Mouse (Mus musculus): ENCODE results near the gene Hadha. TPM values are rescaled to one million over a fixed set of nuclear protein-coding genes. Genes with fewer than 3 reads are reported as not detected.

The Hadha gene
- polyA plus RNA-seq, 1 experiment from 2014 or later = 122 TPM

DNA sequence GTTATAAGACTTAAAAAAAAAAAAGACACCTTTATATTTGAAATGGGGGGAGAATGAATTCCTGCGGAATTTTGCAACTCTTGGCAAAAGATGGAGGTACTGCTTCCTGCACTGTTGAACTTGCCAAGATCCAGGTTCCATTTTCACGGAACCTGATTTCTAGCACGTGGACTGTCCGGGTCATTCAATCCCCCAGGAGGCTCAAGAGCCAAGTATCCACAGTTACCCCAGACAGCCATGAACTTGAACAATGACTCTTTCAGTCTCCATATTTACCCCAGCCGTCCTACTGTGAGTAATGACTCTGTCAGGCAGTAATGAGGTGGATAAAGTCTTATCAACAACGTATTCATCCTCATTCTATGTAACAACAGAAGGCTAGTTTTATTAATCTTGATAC, 8.4 kb downstream of the Hadha start:
- Histone ChIP-seq H3K36me3 (ENCODE audit: control insufficient read depth, insufficient read depth, low read length) (peaks cover 26% of the 10 kb centered on the region), H3K27ac (ENCODE audit: low read depth, low read length) (no peak overlapping the region), H3K9ac (ENCODE audit: low read depth, low read length) (no peak overlapping the region), H3K4me2 (no peak overlapping the region), H3K4me3 (ENCODE audit: low read depth, low read length) (no peak overlapping the region), H3K4me1 (replicated peaks; ENCODE audit: control insufficient read depth, insufficient read depth, low read length) (no peaks in the 10 kb centered on the region), H3K27me3 (replicated peaks; ENCODE audit: control insufficient read depth, insufficient read depth, low read length) (no peaks in the 10 kb centered on the region), H3K9me3 (ENCODE audit: control insufficient read depth, low read length) (no peaks in the 10 kb centered on the region)
- ATAC-seq (replicated peaks; ENCODE audit: low FRiP score) = no peak
- WGBS = 94% methylated on average over 6 of the region's 6 CpGs
- no peak for DNase-seq (ENCODE audit: low spot score)

DNA sequence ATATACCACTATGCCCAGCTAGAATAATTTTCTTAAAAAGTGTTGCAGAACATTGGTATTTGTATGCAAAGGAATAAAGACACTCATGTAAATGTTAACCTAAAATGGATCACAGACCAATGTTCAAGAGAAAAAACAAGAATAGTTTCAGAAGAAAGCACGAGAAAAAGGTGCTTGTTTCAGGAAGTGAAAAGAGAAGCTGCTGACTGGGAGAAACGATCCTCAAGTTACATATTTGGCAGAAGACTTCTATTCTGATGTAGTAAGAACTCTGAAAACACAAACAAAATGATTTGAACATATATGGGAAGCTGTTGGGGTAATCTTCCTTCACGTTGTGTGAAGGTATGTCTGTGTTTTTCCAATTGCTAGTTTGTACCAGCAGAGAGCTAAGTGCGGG, 16.8 kb downstream of the Hadha start:
- no peak overlapping the region for H3K4me3 ChIP-seq (ENCODE audit: low read depth, low read length)
- H3K9me3 ChIP-seq (ENCODE audit: control insufficient read depth, low read length) = no peaks in the 10 kb centered on the region
- no peak for ATAC-seq (replicated peaks; ENCODE audit: low FRiP score)
- no peak overlapping the region for H3K9ac ChIP-seq (ENCODE audit: low read depth, low read length)
- DNase-seq (ENCODE audit: low spot score) = no peak
- H3K4me1 ChIP-seq (replicated peaks; ENCODE audit: control insufficient read depth, insufficient read depth, low read length) = no peaks in the 10 kb centered on the region
- H3K36me3 ChIP-seq (ENCODE audit: control insufficient read depth, insufficient read depth, low read length) = peaks cover 21% of the 10 kb centered on the region; the same call in 1 of the 2 replicates
- H3K27ac ChIP-seq (ENCODE audit: low read depth, low read length) = no peak overlapping the region
- 82% methylated on average over 4 of the region's 4 CpGs for WGBS
- H3K4me2 ChIP-seq = no peak overlapping the region
- no peaks in the 10 kb centered on the region for H3K27me3 ChIP-seq (replicated peaks; ENCODE audit: control insufficient read depth, insufficient read depth, low read length)

DNA sequence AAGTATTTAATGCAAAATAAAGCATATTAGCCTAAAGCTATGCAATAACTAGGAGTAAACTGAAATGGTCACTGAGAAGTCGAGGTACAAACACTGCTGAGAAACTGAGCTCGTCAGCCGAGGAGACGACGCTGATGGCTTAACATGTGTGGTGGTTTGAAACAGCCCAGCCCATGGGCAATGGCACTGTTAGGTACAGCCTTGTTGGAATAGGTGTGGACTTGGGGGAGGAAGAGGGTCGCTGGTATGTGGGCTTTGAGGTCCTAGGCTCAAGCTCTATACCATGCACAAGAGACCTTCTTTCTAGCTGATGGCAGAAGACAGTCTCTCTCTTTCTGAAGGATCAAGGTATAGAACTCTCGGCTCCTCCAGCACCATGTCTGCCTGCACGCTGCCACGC, 17.7 kb downstream of the Hadha start:
- Histone ChIP-seq H3K36me3 (ENCODE audit: control insufficient read depth, insufficient read depth, low read length) (peaks cover 20% of the 10 kb centered on the region; the same call in 1 of the 2 replicates), H3K4me3 (ENCODE audit: low read depth, low read length) (no peak overlapping the region), H3K4me1 (replicated peaks; ENCODE audit: control insufficient read depth, insufficient read depth, low read length) (no peaks in the 10 kb centered on the region), H3K27me3 (replicated peaks; ENCODE audit: control insufficient read depth, insufficient read depth, low read length) (no peaks in the 10 kb centered on the region), H3K9me3 (ENCODE audit: control insufficient read depth, low read length) (no peaks in the 10 kb centered on the region), H3K9ac (ENCODE audit: low read depth, low read length) (no peak overlapping the region), H3K4me2 (no peak overlapping the region), H3K27ac (ENCODE audit: low read depth, low read length) (no peak overlapping the region)
- ATAC-seq (replicated peaks; ENCODE audit: low FRiP score) (no peak), DNase-seq (ENCODE audit: low spot score) (no peak)
- 91% methylated on average over 9 of the region's 9 CpGs for WGBS

GRCm38 (mm10) chr5:30135711-30136231, 19.2 kb downstream of the Hadha start:
- Histone ChIP-seq H3K4me2 (no peak overlapping the region), H3K36me3 (ENCODE audit: control insufficient read depth, insufficient read depth, low read length) (peaks cover 20% of the 10 kb centered on the region; the same call in 1 of the 2 replicates), H3K9me3 (ENCODE audit: control insufficient read depth, low read length) (no peaks in the 10 kb centered on the region), H3K4me1 (replicated peaks; ENCODE audit: control insufficient read depth, insufficient read depth, low read length) (no peaks in the 10 kb centered on the region), H3K27me3 (replicated peaks; ENCODE audit: control insufficient read depth, insufficient read depth, low read length) (no peaks in the 10 kb centered on the region), H3K9ac (ENCODE audit: low read depth, low read length) (no peak overlapping the region), H3K4me3 (ENCODE audit: low read depth, low read length) (no peak overlapping the region), H3K27ac (ENCODE audit: low read depth, low read length) (no peak overlapping the region)
- 94% methylated on average over 11 of the region's 11 CpGs for WGBS
- ATAC-seq (replicated peaks; ENCODE audit: low FRiP score) (no peak), DNase-seq (ENCODE audit: low spot score) (no peak)

DNA sequence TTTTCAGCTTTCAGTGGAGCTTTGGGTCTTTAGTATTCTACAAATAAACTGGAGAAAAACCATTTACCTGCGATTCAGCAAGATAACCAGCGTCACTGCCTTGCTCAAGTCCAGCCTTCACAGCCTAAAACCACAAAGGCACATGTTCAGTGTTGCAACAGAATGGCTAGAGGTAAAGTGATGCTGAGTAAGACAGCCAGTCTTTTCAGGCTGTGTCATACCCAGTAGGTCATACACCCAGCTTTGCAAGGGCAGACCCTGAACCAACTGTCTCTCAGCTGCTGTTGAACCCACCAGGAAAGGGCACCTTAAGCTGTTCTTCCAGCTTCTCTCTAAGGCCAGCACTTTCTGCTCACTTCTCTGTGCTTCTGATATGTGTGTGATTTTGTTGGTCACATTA, 22.8 kb downstream of the Hadha start:
- H3K4me3 ChIP-seq (ENCODE audit: low read depth, low read length) = no peak overlapping the region
- no peak overlapping the region for H3K9ac ChIP-seq (ENCODE audit: low read depth, low read length)
- WGBS = 88% methylated on average over 2 of the region's 2 CpGs
- no peaks in the 10 kb centered on the region for H3K4me1 ChIP-seq (replicated peaks; ENCODE audit: control insufficient read depth, insufficient read depth, low read length)
- no peaks in the 10 kb centered on the region for H3K27me3 ChIP-seq (replicated peaks; ENCODE audit: control insufficient read depth, insufficient read depth, low read length)
- H3K27ac ChIP-seq (ENCODE audit: low read depth, low read length) = no peak overlapping the region
- H3K4me2 ChIP-seq = no peak overlapping the region
- H3K9me3 ChIP-seq (ENCODE audit: control insufficient read depth, low read length) = no peaks in the 10 kb centered on the region
- no peak for ATAC-seq (replicated peaks; ENCODE audit: low FRiP score)
- peaks cover 23% of the 10 kb centered on the region for H3K36me3 ChIP-seq (ENCODE audit: control insufficient read depth, insufficient read depth, low read length)
- DNase-seq (ENCODE audit: low spot score) = no peak

- WGBS = 91% methylated on average over 4 of the region's 4 CpGs
- Histone ChIP-seq H3K4me2 (no peak overlapping the region), H3K4me1 (replicated peaks; ENCODE audit: control insufficient read depth, insufficient read depth, low read length) (no peaks in the 10 kb centered on the region), H3K27ac (ENCODE audit: low read depth, low read length) (no peak overlapping the region), H3K4me3 (ENCODE audit: low read depth, low read length) (no peak overlapping the region), H3K36me3 (ENCODE audit: control insufficient read depth, insufficient read depth, low read length) (peaks cover 23% of the 10 kb centered on the region), H3K27me3 (replicated peaks; ENCODE audit: control insufficient read depth, insufficient read depth, low read length) (no peaks in the 10 kb centered on the region), H3K9me3 (ENCODE audit: control insufficient read depth, low read length) (no peaks in the 10 kb centered on the region), H3K9ac (ENCODE audit: low read depth, low read length) (no peak overlapping the region)
- no peak for ATAC-seq (replicated peaks; ENCODE audit: low FRiP score)
- DNase-seq (ENCODE audit: low spot score) = no peak
Measured at GRCm38 (mm10) chr5:30131246-30131645, 23.7 kb downstream of the Hadha start.

- Histone ChIP-seq H3K27me3 (replicated peaks; ENCODE audit: control insufficient read depth, insufficient read depth, low read length) (no peaks in the 10 kb centered on the region), H3K9me3 (ENCODE audit: control insufficient read depth, low read length) (no peaks in the 10 kb centered on the region), H3K27ac (ENCODE audit: low read depth, low read length) (no peak overlapping the region), H3K9ac (ENCODE audit: low read depth, low read length) (no peak overlapping the region), H3K4me1 (replicated peaks; ENCODE audit: control insufficient read depth, insufficient read depth, low read length) (no peaks in the 10 kb centered on the region), H3K36me3 (ENCODE audit: control insufficient read depth, insufficient read depth, low read length) (peaks cover 26% of the 10 kb centered on the region), H3K4me2 (no peak overlapping the region), H3K4me3 (ENCODE audit: low read depth, low read length) (no peak overlapping the region)
- no peak for ATAC-seq (replicated peaks; ENCODE audit: low FRiP score)
- 93% methylated on average over 6 of the region's 6 CpGs for WGBS
- no peak for DNase-seq (ENCODE audit: low spot score)
Measured at GRCm38 (mm10) chr5:30128680-30129079, 26.3 kb downstream of the Hadha start.

DNA sequence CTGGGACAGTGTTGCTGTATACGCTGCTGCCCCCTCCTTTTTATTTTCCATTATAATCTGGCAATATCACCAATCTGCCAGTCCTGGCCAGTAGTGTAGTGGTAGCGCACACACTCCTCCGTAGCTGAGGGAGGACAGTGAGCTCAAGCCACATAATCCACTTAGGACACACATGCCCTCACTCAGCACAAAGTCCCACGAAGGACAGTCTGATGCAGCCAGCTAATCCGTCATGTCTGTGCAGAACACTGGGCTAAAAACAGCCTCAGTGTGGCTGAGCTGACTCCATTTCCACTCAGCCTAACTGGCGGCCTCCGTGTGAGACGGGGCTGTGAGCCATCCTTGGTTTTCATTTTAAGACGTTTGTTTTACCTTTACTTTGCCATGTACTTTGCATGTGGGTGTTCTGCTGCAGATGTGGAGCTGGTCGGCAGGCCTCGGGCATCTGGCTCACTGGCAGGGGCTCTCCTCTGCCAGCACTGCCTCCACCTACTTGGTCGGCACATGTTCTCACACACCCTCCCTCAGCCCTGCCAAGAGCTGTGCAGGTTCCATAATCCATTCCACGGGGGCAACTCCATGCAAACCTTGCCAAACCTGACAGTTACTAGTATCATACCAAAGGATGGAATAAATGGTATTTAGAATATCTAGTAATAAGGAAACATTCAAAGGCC, 26.9 kb downstream of the Hadha start:
- H3K4me3 ChIP-seq (ENCODE audit: low read depth, low read length) = no peak overlapping the region
- peaks cover 30% of the 10 kb centered on the region for H3K36me3 ChIP-seq (ENCODE audit: control insufficient read depth, insufficient read depth, low read length)
- H3K4me2 ChIP-seq = no peak overlapping the region
- H3K27me3 ChIP-seq (replicated peaks; ENCODE audit: control insufficient read depth, insufficient read depth, low read length) = no peaks in the 10 kb centered on the region
- DNase-seq (ENCODE audit: low spot score) (no peak), ATAC-seq (replicated peaks; ENCODE audit: low FRiP score) (no peak)
- no peak overlapping the region for H3K27ac ChIP-seq (ENCODE audit: low read depth, low read length)
- WGBS = 89% methylated on average over 13 of the region's 13 CpGs
- H3K4me1 ChIP-seq (replicated peaks; ENCODE audit: control insufficient read depth, insufficient read depth, low read length) = no peaks in the 10 kb centered on the region
- no peaks in the 10 kb centered on the region for H3K9me3 ChIP-seq (ENCODE audit: control insufficient read depth, low read length)
- no peak overlapping the region for H3K9ac ChIP-seq (ENCODE audit: low read depth, low read length)

DNA sequence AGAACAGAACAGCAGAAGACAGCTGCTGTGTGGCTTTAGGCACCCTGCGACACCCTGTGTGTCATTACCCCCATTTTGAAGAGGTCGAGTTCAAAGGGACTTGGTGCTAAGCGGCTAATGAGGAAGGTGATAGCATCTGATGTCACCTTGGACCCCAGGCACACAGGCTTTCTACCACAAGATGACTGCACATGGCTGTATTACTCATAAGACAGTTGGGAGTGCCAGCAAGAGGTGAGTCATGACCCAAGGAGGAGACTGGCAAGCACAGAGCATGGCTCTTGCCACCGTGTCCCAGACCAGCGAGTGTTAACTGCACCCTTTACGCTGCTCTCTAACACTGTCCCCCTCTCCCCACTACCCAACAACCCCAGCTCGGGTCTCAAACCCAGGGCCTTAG, 28.2 kb downstream of the Hadha start:
- Histone ChIP-seq H3K9ac (ENCODE audit: low read depth, low read length) (no peak overlapping the region), H3K4me3 (ENCODE audit: low read depth, low read length) (no peak overlapping the region), H3K36me3 (ENCODE audit: control insufficient read depth, insufficient read depth, low read length) (peaks cover 37% of the 10 kb centered on the region), H3K9me3 (ENCODE audit: control insufficient read depth, low read length) (no peaks in the 10 kb centered on the region), H3K4me1 (replicated peaks; ENCODE audit: control insufficient read depth, insufficient read depth, low read length) (no peaks in the 10 kb centered on the region), H3K27ac (ENCODE audit: low read depth, low read length) (no peak overlapping the region), H3K4me2 (no peak overlapping the region), H3K27me3 (replicated peaks; ENCODE audit: control insufficient read depth, insufficient read depth, low read length) (no peaks in the 10 kb centered on the region)
- DNase-seq (ENCODE audit: low spot score) (no peak), ATAC-seq (replicated peaks; ENCODE audit: low FRiP score) (no peak)
- 84% methylated on average over 7 of the region's 7 CpGs for WGBS
